Mouse (Mus musculus): ENCODE data around the gene Mbtps1. TPM values are rescaled to one million over a fixed set of nuclear protein-coding genes. Genes with fewer than 3 reads are reported as not detected.

Gene Mbtps1
- total RNA-seq (2023), result 44.8 and 59.4 TPM in 2 replicates

DNA sequence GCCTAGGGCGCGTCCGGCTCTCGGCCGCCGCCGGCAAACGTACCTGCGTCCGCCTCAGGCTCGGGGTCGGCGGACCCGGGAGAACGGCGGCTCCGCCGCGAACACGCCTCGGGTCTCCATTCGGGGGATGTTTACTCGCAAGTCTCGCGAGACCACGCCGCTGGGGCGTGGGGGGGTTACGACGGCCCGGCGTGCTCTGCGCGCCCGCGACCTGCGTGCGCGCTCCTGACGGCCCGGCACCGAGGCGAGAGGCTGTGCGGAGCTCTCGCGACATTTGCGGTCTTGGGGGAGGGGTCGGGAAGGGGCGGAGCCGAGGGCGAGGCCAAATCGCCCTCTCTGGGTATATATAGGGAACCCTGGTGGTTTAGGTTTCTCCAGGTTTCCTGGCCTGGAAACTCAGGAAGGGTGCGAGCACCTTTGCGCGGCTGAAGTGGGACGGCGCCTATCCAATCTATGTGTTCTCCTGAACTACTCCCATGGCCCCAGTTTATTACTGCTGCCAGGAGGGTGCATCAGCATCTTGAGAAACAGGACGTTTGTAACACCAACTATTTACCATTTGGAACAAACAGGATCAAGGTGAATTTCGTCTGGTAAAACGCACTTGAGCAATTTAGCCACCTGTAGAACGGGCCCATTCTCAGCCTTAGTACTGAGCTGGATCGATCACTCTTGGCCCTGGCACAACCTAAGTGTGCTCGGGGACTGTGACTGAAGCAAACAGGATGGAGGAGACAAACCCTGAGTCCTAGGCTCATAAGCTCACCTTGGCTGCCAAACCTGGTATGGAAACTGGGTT is at the start of gene Mbtps1:
TSS of gene Mbtps1 (minus strand) at position 133 of the 799 bp plus-strand sequence.

DNA sequence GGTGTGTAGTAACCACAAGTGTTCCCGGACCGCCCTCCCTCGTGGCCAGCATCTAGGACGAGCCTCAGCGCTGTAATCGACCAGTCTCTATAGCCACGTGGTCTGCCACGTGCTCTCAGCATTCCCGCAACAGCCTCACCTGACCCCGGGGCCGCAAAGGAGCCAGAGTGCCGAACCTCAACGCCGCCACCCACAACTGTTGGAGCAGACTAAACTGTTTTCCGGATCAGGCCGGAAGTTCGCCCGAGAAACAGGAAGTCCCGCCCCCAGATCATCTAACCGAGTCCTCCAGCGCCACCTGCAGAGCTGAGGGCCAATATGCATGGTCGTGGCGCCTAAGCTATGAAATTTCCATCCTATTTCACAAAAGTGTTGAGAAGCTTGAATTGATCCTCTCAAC is 46.5 kb upstream of the Mbtps1 start, which contains the start of gene Taf1c:
TSS of gene Taf1c (minus strand) at position 227 of the 400 bp plus-strand sequence.

DNA sequence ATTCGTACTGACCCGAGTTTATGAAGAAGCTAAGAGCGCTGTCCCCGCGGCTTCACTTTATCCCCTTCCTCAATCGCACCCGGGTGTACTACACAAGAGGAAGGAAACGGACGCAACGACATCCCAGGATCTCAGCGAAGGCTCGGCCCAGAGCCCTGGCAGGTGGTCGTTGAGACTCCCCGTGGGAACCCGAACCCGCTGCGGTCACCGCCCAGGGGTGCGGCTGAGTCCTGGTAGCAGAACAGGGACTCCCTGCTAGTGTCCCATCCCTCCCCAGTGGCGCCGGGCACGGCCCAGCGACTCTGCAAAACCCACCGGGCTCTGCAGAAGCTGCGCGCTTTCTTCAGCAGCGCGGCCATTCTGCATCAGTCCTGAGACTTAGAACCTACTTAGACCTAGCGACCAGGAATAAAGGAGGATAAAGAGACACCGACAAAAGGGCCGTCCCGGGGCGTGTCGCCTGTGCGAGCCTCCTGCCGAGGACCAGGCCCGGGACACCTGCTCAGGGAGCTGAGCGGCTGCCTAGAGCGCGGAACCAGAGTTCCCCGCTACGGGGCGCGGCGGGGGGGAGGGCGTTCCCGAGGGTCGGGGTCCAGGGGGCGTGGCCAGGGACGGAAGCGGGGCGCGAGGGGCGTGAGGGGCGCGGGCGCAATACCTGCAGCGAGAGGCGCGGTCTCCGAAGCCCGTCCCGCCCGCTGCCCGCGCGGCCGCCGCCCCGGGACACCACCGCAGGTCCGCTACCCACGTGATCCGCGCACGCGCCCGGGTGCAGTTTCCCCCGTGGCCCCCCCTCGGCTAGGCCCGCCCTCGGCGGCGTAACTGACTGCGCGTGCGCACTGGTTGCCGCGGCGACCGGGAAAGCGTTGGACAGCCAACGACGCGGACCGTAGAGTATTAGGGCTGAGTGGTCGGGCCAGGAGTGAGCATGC is 16.2 kb upstream of the Mbtps1 start, which contains the start of the genes Hsdl1 and Dnaaf1:
TSS of gene Hsdl1 (minus strand) at position 747 of the 929 bp plus-strand sequence.
TSS of gene Dnaaf1 (plus strand) at position 799 of the 929 bp plus-strand sequence.

DNA sequence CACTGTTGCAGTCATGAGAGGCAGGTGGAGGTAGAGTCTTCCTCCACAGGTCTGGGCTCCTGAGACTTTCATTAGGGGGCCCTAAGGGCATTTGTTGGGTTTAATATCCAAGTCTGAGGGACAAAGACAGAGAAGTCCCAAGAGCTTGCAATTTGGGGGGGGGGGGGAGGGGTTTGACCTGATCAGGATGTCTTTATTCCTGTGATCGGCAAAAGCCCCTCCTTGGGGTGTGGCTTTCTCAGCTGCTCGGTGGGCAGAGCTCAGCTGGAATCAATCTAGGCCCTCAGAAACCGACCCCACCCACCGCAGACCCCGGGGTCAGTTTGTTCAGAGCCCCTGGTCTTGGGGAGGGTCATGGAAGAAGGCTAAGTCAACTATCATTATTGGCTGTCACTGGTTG is 56.9 kb downstream of the Mbtps1 start, which contains the start of gene Slc38a8:
TSS of gene Slc38a8 (minus strand) at position 101 of the 400 bp plus-strand sequence.

Other genes with a start within 250 kb of the Mbtps1 start
- 51.1 and 62.5 TPM in 2 replicates for gene Hsbp1, start 214.2 kb downstream of the Mbtps1 start, total RNA-seq (2023)
- 8.9 and 9.8 TPM in 2 replicates for gene Mlycd, start 163.9 kb downstream of the Mbtps1 start, total RNA-seq (2023)
- gene Osgin1, start 124.6 kb downstream of the Mbtps1 start, total RNA-seq (2023), result 453 and 495 TPM in 2 replicates
- gene Necab2, start 112.0 kb downstream of the Mbtps1 start, total RNA-seq (2023), result 2.5 and 4.0 TPM in 2 replicates
- not detected in 2 replicates for gene Slc38a8, start 57.0 kb downstream of the Mbtps1 start, total RNA-seq (2023)
- 26.0 and 40.6 TPM in 2 replicates for gene Hsdl1, start 16.4 kb upstream of the Mbtps1 start, total RNA-seq (2023)
- gene Dnaaf1, start 16.5 kb upstream of the Mbtps1 start, total RNA-seq (2023), result 0.16 and 0.18 TPM in 2 replicates
- 6.2 and 8.7 TPM in 2 replicates for gene Taf1c, start 46.5 kb upstream of the Mbtps1 start, total RNA-seq (2023)
- gene Adad2, start 54.0 kb upstream of the Mbtps1 start, total RNA-seq (2023), result not detected in 2 replicates
- gene Kcng4, start 76.9 kb upstream of the Mbtps1 start, total RNA-seq (2023), result not detected in 2 replicates
- not detected in 2 replicates for gene Wfdc1, start 107.6 kb upstream of the Mbtps1 start, total RNA-seq (2023)
- gene Atp2c2, start 141.3 kb upstream of the Mbtps1 start, total RNA-seq (2023), result 0.27 and 0.28 TPM in 2 replicates
- 7.8 and 8.8 TPM in 2 replicates for gene Tldc1, start 219.7 kb upstream of the Mbtps1 start, total RNA-seq (2023)

Measured in neutrophil, adult 65 days (primary cell).